Mouse (Mus musculus): Measurements from ENCODE around the gene Efcab5. TPM values are rescaled to one million over a fixed set of nuclear protein-coding genes. Genes with fewer than 3 reads are reported as not detected.

Efcab5 gene
- total RNA-seq, 1 experiment: 0.27 TPM

DNA sequence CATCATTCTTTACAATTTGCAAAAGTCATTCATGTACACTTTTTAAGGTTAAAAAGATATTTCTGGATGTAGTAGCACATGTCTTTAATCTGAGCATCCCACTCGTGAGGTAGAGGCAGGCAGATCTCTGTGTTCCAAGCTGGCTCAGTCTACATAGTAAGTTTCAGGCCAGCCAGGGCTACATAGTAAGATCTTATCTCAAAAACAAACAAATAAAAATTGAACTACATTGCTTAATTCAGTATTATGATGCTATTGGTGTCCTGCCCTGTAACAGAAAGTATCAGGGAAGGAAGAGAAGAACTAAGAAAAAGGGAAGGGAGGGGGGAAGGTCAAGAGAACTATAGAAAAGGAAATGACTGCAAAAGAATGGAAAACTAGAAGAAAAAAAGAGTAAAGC lies 6.0 kb upstream of the Efcab5 start:
- Histone ChIP-seq H3K4me3 (ENCODE audit: insufficient read depth in 1 of 2, low read depth in 1 of 2, low read length in 2 of 2, poor library complexity in 1 of 2, severe bottlenecking in 1 of 2) (no peak overlapping the region), H3K36me3 (ENCODE audit: control insufficient read depth, insufficient read depth, low read length, poor library complexity, severe bottlenecking) (no peaks in the 10 kb centered on the region), H3K4me1 (ENCODE audit: control insufficient read depth in 2 of 2, insufficient read depth in 2 of 2, low read length in 2 of 2, poor library complexity in 1 of 2) (no peaks in the 10 kb centered on the region), H3K27ac (ENCODE audit: insufficient read depth, low read depth, low read length, poor library complexity, severe bottlenecking) (no peak overlapping the region), H3K9ac (ENCODE audit: insufficient read depth, low read depth, low read length, poor library complexity, severe bottlenecking) (no peak overlapping the region), H3K9me3 (ENCODE audit: control insufficient read depth, insufficient read depth, low read depth, low read length) (no peaks in the 10 kb centered on the region)
- DNase-seq (ENCODE audit: low read depth, low spot score): no peak
- TF ChIP-seq CHD2 (IDR thresholded peaks at IDR 0.05; ENCODE audit: low read depth, low read length) (no peak), ZNF384 (IDR thresholded peaks at IDR 0.05; ENCODE audit: low read depth, low read length) (no peak), MAFK (IDR thresholded peaks at IDR 0.05; ENCODE audit: insufficient read depth, low read depth, low read length) (no peak), HCFC1 (IDR thresholded peaks at IDR 0.05; ENCODE audit: borderline replicate concordance, insufficient read depth, low read length) (no peak), ZC3H11A (IDR thresholded peaks at IDR 0.05; ENCODE audit: borderline replicate concordance, low read depth, low read length) (no peak)
- in situ Hi-C loops (cut with MboI; ENCODE audit: low sequenced_read_pairs in 2 of 2, unreplicated experiment in 2 of 2): no loop called here

GRCm38 (mm10) chr11:77193941-77194553 lies 5.3 kb upstream of the Efcab5 start:
- no peaks in the 10 kb centered on the region for H3K36me3 ChIP-seq (ENCODE audit: control insufficient read depth, insufficient read depth, low read length, poor library complexity, severe bottlenecking)
- H3K9ac ChIP-seq (ENCODE audit: insufficient read depth, low read depth, low read length, poor library complexity, severe bottlenecking): no peak overlapping the region
- H3K4me3 ChIP-seq (ENCODE audit: insufficient read depth in 1 of 2, low read depth in 1 of 2, low read length in 2 of 2, poor library complexity in 1 of 2, severe bottlenecking in 1 of 2): no peak overlapping the region
- no peaks in the 10 kb centered on the region for H3K4me1 ChIP-seq (ENCODE audit: control insufficient read depth in 2 of 2, insufficient read depth in 2 of 2, low read length in 2 of 2, poor library complexity in 1 of 2)
- TF ChIP-seq CHD2 (IDR thresholded peaks at IDR 0.05; ENCODE audit: low read depth, low read length): no peak
- TF ChIP-seq ZNF384 (IDR thresholded peaks at IDR 0.05; ENCODE audit: low read depth, low read length): no peak; the same call in 1 of the 2 replicates
- TF ChIP-seq MAFK (IDR thresholded peaks at IDR 0.05; ENCODE audit: insufficient read depth, low read depth, low read length): no peak
- no peak for TF ChIP-seq HCFC1 (IDR thresholded peaks at IDR 0.05; ENCODE audit: borderline replicate concordance, insufficient read depth, low read length)
- TF ChIP-seq ZC3H11A (IDR thresholded peaks at IDR 0.05; ENCODE audit: borderline replicate concordance, low read depth, low read length): no peak
- no peak for DNase-seq (ENCODE audit: low read depth, low spot score)
- in situ Hi-C loops (cut with MboI; ENCODE audit: low sequenced_read_pairs in 2 of 2, unreplicated experiment in 2 of 2): no loop called here
- H3K9me3 ChIP-seq (ENCODE audit: control insufficient read depth, insufficient read depth, low read depth, low read length): no peaks in the 10 kb centered on the region
- H3K27ac ChIP-seq (ENCODE audit: insufficient read depth, low read depth, low read length, poor library complexity, severe bottlenecking): no peak overlapping the region

GRCm38 (mm10) chr11:77193410-77193809 lies 4.6 kb upstream of the Efcab5 start:
- no peak overlapping the region for H3K9ac ChIP-seq (ENCODE audit: insufficient read depth, low read depth, low read length, poor library complexity, severe bottlenecking)
- no peak overlapping the region for H3K4me3 ChIP-seq (ENCODE audit: insufficient read depth in 1 of 2, low read depth in 1 of 2, low read length in 2 of 2, poor library complexity in 1 of 2, severe bottlenecking in 1 of 2)
- no peak for DNase-seq (ENCODE audit: low read depth, low spot score)
- H3K27ac ChIP-seq (ENCODE audit: insufficient read depth, low read depth, low read length, poor library complexity, severe bottlenecking): no peak overlapping the region
- TF ChIP-seq ZC3H11A (IDR thresholded peaks at IDR 0.05; ENCODE audit: borderline replicate concordance, low read depth, low read length): no peak
- no peak for TF ChIP-seq MAFK (IDR thresholded peaks at IDR 0.05; ENCODE audit: insufficient read depth, low read depth, low read length)
- TF ChIP-seq CHD2 (IDR thresholded peaks at IDR 0.05; ENCODE audit: low read depth, low read length): no peak
- no peak for TF ChIP-seq ZNF384 (IDR thresholded peaks at IDR 0.05; ENCODE audit: low read depth, low read length)
- no peaks in the 10 kb centered on the region for H3K36me3 ChIP-seq (ENCODE audit: control insufficient read depth, insufficient read depth, low read length, poor library complexity, severe bottlenecking)
- in situ Hi-C loops (cut with MboI; ENCODE audit: low sequenced_read_pairs in 2 of 2, unreplicated experiment in 2 of 2): no loop called here
- no peaks in the 10 kb centered on the region for H3K9me3 ChIP-seq (ENCODE audit: control insufficient read depth, insufficient read depth, low read depth, low read length)
- H3K4me1 ChIP-seq (ENCODE audit: control insufficient read depth in 2 of 2, insufficient read depth in 2 of 2, low read length in 2 of 2, poor library complexity in 1 of 2): no peaks in the 10 kb centered on the region

- Histone ChIP-seq H3K4me3 (ENCODE audit: insufficient read depth in 1 of 2, low read depth in 1 of 2, low read length in 2 of 2, poor library complexity in 1 of 2, severe bottlenecking in 1 of 2) (no peak overlapping the region), H3K4me1 (ENCODE audit: control insufficient read depth in 2 of 2, insufficient read depth in 2 of 2, low read length in 2 of 2, poor library complexity in 1 of 2) (no peaks in the 10 kb centered on the region), H3K9me3 (ENCODE audit: control insufficient read depth, insufficient read depth, low read depth, low read length) (no peaks in the 10 kb centered on the region), H3K27ac (ENCODE audit: insufficient read depth, low read depth, low read length, poor library complexity, severe bottlenecking) (no peak overlapping the region), H3K36me3 (ENCODE audit: control insufficient read depth, insufficient read depth, low read length, poor library complexity, severe bottlenecking) (no peaks in the 10 kb centered on the region), H3K9ac (ENCODE audit: insufficient read depth, low read depth, low read length, poor library complexity, severe bottlenecking) (no peak overlapping the region)
- TF ChIP-seq ZC3H11A (IDR thresholded peaks at IDR 0.05; ENCODE audit: borderline replicate concordance, low read depth, low read length): no peak
- TF ChIP-seq CHD2 (IDR thresholded peaks at IDR 0.05; ENCODE audit: low read depth, low read length): no peak
- no peak for TF ChIP-seq HCFC1 (IDR thresholded peaks at IDR 0.05; ENCODE audit: borderline replicate concordance, insufficient read depth, low read length)
- no peak for TF ChIP-seq ZNF384 (IDR thresholded peaks at IDR 0.05; ENCODE audit: low read depth, low read length)
- no peak for TF ChIP-seq MAFK (IDR thresholded peaks at IDR 0.05; ENCODE audit: insufficient read depth, low read depth, low read length)
- DNase-seq (ENCODE audit: low read depth, low spot score): no peak
- in situ Hi-C loops (cut with MboI; ENCODE audit: low sequenced_read_pairs in 2 of 2, unreplicated experiment in 2 of 2): no loop called here
These were observed 3.8 kb downstream of the Efcab5 start for GRCm38 (mm10) chr11:77184926-77185325.

- TF ChIP-seq MAFK (IDR thresholded peaks at IDR 0.05; ENCODE audit: insufficient read depth, low read depth, low read length) (no peak), CHD2 (IDR thresholded peaks at IDR 0.05; ENCODE audit: low read depth, low read length) (no peak), ZNF384 (IDR thresholded peaks at IDR 0.05; ENCODE audit: low read depth, low read length) (no peak), HCFC1 (IDR thresholded peaks at IDR 0.05; ENCODE audit: borderline replicate concordance, insufficient read depth, low read length) (no peak), ZC3H11A (IDR thresholded peaks at IDR 0.05; ENCODE audit: borderline replicate concordance, low read depth, low read length) (no peak)
- Histone ChIP-seq H3K36me3 (ENCODE audit: control insufficient read depth, insufficient read depth, low read length, poor library complexity, severe bottlenecking) (no peaks in the 10 kb centered on the region), H3K27ac (ENCODE audit: insufficient read depth, low read depth, low read length, poor library complexity, severe bottlenecking) (no peak overlapping the region), H3K9me3 (ENCODE audit: control insufficient read depth, insufficient read depth, low read depth, low read length) (no peaks in the 10 kb centered on the region), H3K4me1 (ENCODE audit: control insufficient read depth in 2 of 2, insufficient read depth in 2 of 2, low read length in 2 of 2, poor library complexity in 1 of 2) (no peaks in the 10 kb centered on the region), H3K9ac (ENCODE audit: insufficient read depth, low read depth, low read length, poor library complexity, severe bottlenecking) (no peak overlapping the region), H3K4me3 (ENCODE audit: insufficient read depth in 1 of 2, low read depth in 1 of 2, low read length in 2 of 2, poor library complexity in 1 of 2, severe bottlenecking in 1 of 2) (no peak overlapping the region)
- in situ Hi-C loops (cut with MboI; ENCODE audit: low sequenced_read_pairs in 2 of 2, unreplicated experiment in 2 of 2): no loop called here
- no peak for DNase-seq (ENCODE audit: low read depth, low spot score)
These were observed 6.2 kb downstream of the Efcab5 start for GRCm38 (mm10) chr11:77182616-77183015.
